Mouse (Mus musculus) forebrain, embryonic 14.5 days (tissue): ENCODE data around the gene Dnah8. TPM values are rescaled to one million over a fixed set of nuclear protein-coding genes. Genes with fewer than 3 reads are reported as not detected.

Experiments
- ATAC-seq: fragments of 200-750 bp; cut with Nextera tagmentation; 2 replicates; pipeline ENCODE4 v1.8.0; 2017; ENCODE audit warnings: mild to moderate bottlenecking, moderate library complexity
- DNase-seq: peaks from one replicate; pipeline ENCODE4 v3.0.0-alpha.2; 2015; ENCODE audit warnings: low spot score
- H3K27ac ChIP-seq: fragments of 300-500 bp; sonication (generic); 2 replicates; pipeline ENCODE4 v1.5.1; 2014; ENCODE audit warnings: low read depth, mild to moderate bottlenecking, control low read depth, low read length, moderate library complexity
- H3K27me3 ChIP-seq: fragments of 300-500 bp; sonication (generic); replicated peaks from 2 replicates; pipeline ENCODE4 v1.6.1; 2014; ENCODE audit warnings: low read length, control low read depth, mixed read lengths; ENCODE audit not compliant: control insufficient read depth, insufficient read depth
- H3K36me3 ChIP-seq: fragments of 300-500 bp; sonication (generic); 2 replicates; pipeline ENCODE4 v1.6.1; 2014; ENCODE audit warnings: low read length, control low read depth; ENCODE audit not compliant: control insufficient read depth, insufficient read depth
- H3K4me1 ChIP-seq: fragments of 300-500 bp; sonication (generic); 2 replicates; pipeline ENCODE4 v1.6.1; 2014; ENCODE audit warnings: antibody characterized with exemption, low read length, control low read depth; ENCODE audit not compliant: control insufficient read depth, insufficient read depth
- H3K4me2 ChIP-seq: fragments of 300-500 bp; sonication (generic); 2 replicates; pipeline ENCODE4 v1.6.1; 2014; ENCODE audit warnings: mild to moderate bottlenecking, control low read depth, low read length
- H3K4me3 ChIP-seq: fragments of 300-500 bp; sonication (generic); 2 replicates; pipeline ENCODE4 v1.5.1; 2014; ENCODE audit warnings: low read depth, low read length, control low read depth
- H3K9ac ChIP-seq: fragments of 300-500 bp; sonication (generic); 2 replicates; pipeline ENCODE4 v1.6.1; 2014; ENCODE audit warnings: mild to moderate bottlenecking, low read length, control low read depth, moderate library complexity
- H3K9me3 ChIP-seq: fragments of 300-500 bp; sonication (generic); replicated peaks from 2 replicates; pipeline ENCODE4 v1.6.1; 2016; ENCODE audit warnings: low read length, control low read depth, mixed read lengths; ENCODE audit not compliant: control insufficient read depth
- WGBS: fragments of 180-500 bp; shearing (Covaris S2); extraction: QIAGEN DNeasy Blood & Tissue Kit; methylation state at CpG from one replicate; pipeline ENCODE4 v1.1.7; 2014; 5-methylcytosine and 5-hydroxymethylcytosine counted together
- polyA plus RNA-seq: library from polyadenylated mRNA; unstranded; fragments of >200 nt; fragmentation: Nextera tagmentation; extraction: Ambion mirVana; gene quantifications from 2 replicates; pipeline ENCODE4 v1.2.1, GENCODE M21; 2014

The Dnah8 gene
- polyA plus RNA-seq, 1 experiment from 2014 or later = 1.9 TPM

GRCm38 (mm10) chr17:30912536-30912935 is 288.4 kb downstream of the Dnah8 start:
- no peak for ATAC-seq
- Histone ChIP-seq H3K27ac (no peak overlapping the region), H3K9ac (no peak overlapping the region), H3K27me3 (no peaks in the 10 kb centered on the region), H3K9me3 (no peaks in the 10 kb centered on the region), H3K36me3 (no peaks in the 10 kb centered on the region), H3K4me2 (no peak overlapping the region), H3K4me1 (no peaks in the 10 kb centered on the region; the same call in none of the 2 replicates), H3K4me3 (no peak overlapping the region)
- WGBS = 73% methylated on average over 5 of the region's 5 CpGs
- no peak for DNase-seq

DNA sequence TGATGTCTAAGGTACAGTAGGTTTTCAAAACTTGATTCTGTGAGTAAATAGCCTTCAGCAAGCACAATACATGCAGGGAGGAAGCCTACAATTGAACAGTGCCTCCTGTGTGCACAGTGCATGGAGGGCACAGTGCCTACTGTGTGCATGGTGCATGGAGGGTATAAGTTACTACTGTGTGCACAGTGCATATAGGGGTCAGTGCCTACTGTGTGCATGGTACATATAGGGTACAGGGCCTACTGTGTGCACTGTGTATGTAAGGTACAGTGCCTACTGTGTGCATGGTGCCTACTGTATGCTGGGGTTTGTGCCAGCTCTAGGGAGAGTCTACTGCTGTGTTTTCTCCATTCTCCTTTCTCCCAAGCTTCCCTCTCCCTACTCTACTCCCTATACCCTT is 290.1 kb downstream of the Dnah8 start:
- ATAC-seq (no peak), DNase-seq (no peak)
- Histone ChIP-seq H3K9me3 (no peaks in the 10 kb centered on the region), H3K4me1 (no peaks in the 10 kb centered on the region; the same call in none of the 2 replicates), H3K27ac (no peak overlapping the region), H3K36me3 (no peaks in the 10 kb centered on the region), H3K9ac (no peak overlapping the region), H3K4me3 (no peak overlapping the region), H3K27me3 (no peaks in the 10 kb centered on the region), H3K4me2 (no peak overlapping the region)

DNA sequence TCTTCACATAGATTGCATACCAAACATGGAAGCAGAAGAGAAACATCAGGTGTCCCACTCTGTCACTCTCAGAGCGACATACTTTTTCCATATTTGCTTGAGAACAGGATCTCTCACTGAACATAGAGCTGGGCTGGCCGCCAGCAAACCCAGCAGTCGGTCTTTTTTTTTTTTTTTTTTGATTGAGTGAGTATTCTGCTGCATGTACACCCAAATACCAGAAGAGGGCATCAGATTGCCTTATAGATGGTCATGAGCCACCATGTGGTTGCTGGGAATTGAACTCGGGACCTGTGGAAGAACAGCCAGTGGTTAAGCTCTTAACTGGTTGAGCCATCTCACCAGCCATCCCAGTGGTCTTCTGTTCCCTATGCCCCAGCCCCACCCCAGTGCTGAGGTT is 299.4 kb downstream of the Dnah8 start:
- ATAC-seq (no peak), DNase-seq (peak; percentile 35)
- Histone ChIP-seq H3K27ac (no peak overlapping the region), H3K4me1 (no peaks in the 10 kb centered on the region), H3K27me3 (no peaks in the 10 kb centered on the region), H3K36me3 (no peaks in the 10 kb centered on the region), H3K9me3 (no peaks in the 10 kb centered on the region), H3K4me2 (no peak overlapping the region), H3K4me3 (no peak overlapping the region), H3K9ac (no peak overlapping the region)
- 71% methylated on average over 4 of the region's 4 CpGs for WGBS

Other genes starting within 250 kb of the Dnah8 start
- 73.7 and 122 TPM in 2 replicates for gene Btbd9, start 47.9 kb upstream of the Dnah8 start, polyA plus RNA-seq
- gene Glo1, start 2.5 kb downstream of the Dnah8 start, polyA plus RNA-seq = 210 TPM in 2 replicates